Mouse (Mus musculus): ENCODE results near the gene Ggn.
"Not testable (repeated sequence)": the region's sequence is repeated elsewhere in the genome, so short reads cannot be mapped to it uniquely, and the experiment has no call there.

The Ggn gene

DNA sequence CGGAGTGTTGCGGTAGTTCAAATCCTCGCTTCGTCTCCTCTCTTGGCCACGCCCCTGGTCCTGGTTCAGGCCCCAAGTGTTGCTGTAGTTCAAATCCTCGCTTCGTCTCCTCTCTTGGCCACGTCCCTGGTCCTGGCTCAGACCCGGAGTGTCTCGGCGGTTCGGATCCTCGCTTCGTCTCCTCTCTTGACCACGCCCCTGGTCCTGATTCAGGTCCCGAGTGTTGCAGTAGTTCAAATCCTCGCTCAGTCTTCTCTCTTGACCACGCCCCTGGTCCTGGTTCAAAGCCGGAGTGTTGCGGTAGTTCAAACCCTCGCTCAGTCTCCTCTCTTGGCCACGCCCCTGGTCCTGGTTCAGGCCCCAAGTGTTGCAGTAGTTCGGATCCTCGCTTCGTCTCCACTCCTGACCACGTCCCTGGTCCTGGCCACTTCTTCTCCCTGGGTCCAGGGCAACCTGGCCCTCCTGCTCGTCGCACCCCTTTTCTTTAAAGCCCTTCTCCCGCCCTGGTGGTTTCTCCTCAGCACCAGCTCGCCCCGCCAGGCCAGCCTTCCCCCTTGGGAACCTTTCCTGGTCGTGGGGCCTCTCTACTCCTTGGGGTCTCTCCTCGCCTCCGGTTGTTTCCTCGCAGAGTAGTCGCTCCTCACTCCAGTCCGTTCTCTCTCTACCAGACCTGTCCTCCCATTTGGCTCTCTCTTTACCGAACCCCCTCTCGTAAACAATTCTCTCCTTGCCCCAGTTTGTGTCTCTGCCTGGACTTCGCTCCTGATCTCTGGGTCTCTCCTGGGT, 43.0 kb downstream of the Ggn start:
- DNase-seq: not testable (repeated sequence)

DNA sequence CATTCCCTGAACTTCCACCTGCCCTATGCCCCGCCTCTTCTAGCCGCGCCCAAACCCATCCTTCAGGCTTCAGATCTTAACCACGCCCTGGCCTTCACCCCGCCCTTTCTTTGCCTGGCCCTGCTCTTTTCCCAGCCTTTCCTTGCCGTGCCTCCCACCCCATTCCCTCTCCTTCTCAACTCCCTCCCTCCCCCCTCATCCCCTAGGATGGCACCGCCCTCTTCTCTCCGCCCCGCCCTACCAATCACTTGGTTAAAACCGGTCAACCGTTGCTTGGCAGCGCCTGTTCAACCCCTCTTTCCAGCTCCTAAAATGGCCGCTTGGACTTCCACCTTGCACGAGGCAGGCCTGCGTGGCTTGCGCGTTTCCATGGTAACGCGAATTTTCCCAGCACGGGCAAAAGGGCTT, 43.7 kb downstream of the Ggn start, which contains the start of gene Catsperg1:
Gene Catsperg1 (minus strand): TSS at position 361 of the 408 bp plus-strand sequence.
- peak; percentile 36 to 45 for DNase-seq

DNA sequence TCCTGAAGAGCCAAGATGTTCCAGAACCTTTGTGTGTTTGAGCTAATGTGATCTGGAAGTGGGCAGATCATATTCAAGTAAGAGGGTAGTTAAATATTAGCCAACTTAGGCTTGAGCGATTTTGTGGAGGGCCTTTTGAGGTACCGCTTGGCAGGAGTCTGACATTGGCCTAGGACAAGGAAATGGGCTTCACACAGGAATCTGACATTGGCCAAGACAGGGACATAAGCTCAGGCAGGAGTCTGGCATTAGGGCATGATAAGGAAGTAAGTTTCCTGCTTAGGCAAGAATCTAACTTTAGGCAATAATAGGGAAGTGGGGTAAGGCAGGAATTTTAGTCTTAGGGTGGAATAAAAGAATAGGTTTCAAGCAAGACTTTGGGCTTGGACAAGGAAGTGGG, 44.2 kb downstream of the Ggn start:
- no peak for DNase-seq

GRCm38 (mm10) chr7:29214846-29215245, 44.8 kb downstream of the Ggn start:
- DNase-seq: no peak
